Mouse (Mus musculus): Measurements from ENCODE around the gene Pfas. TPM values are rescaled to one million over a fixed set of nuclear protein-coding genes. Genes with fewer than 3 reads are reported as not detected.

Gene Pfas
- polyA plus RNA-seq (2015; fragmentation: Nextera tagmentation; extraction: Ambion mirVana), result 29.7 and 32.1 TPM in 2 replicates

- Histone ChIP-seq H3K27ac (peak within 1 kb of the TSS; percentile 59; the same call in 1 of the 2 replicates), H3K4me1 (replicated peaks) (peaks cover 9% of the 10 kb centered on the region), H3K4me3 (replicated peaks) (peak within 1 kb of the TSS; percentile 73), H3K36me3 (0 out of 2 replicates have a peak, but pooled peaks cover 1% of the 10 kb centered on the region), H3K9me3 (no peaks in the 10 kb centered on the region), H3K9ac (peak within 1 kb of the TSS; percentile 69), H3K27me3 (replicated peaks) (no peaks in the 10 kb centered on the region), H3K4me2 (replicated peaks) (peak within 1 kb of the TSS; percentile 60)
- ATAC-seq, result peak; percentile 89
- 9% methylated on average over 38 of the region's 38 CpGs for WGBS
Observed at GRCm38 (mm10) chr11:69008182-69009121, at the start of gene Pfas. Gene Pfas, minus strand, starts transcription at chr11:69008460.

GRCm38 (mm10) chr11:69053848-69054247 is 45.6 kb upstream of the Pfas start:
- ATAC-seq, result no peak
- Histone ChIP-seq H3K36me3 (peaks cover 16% of the 10 kb centered on the region), H3K9ac (no peak overlapping the region), H3K4me3 (replicated peaks) (no peak overlapping the region), H3K4me2 (replicated peaks) (no peak overlapping the region), H3K9me3 (no peaks in the 10 kb centered on the region), H3K27ac (no peak overlapping the region), H3K27me3 (replicated peaks) (no peaks in the 10 kb centered on the region), H3K4me1 (replicated peaks) (peaks cover 9% of the 10 kb centered on the region; the same call in 1 of the 2 replicates)
- WGBS, result 69% methylated on average over 3 of the region's 3 CpGs

- Histone ChIP-seq H3K9ac (no peak overlapping the region), H3K4me3 (replicated peaks) (no peak overlapping the region), H3K27ac (no peak overlapping the region), H3K36me3 (peaks cover 24% of the 10 kb centered on the region), H3K27me3 (replicated peaks) (no peaks in the 10 kb centered on the region), H3K9me3 (no peaks in the 10 kb centered on the region), H3K4me2 (replicated peaks) (no peak overlapping the region), H3K4me1 (replicated peaks) (peaks cover 10% of the 10 kb centered on the region; the same call in 1 of the 2 replicates)
- 86% methylated on average over 2 of the region's 2 CpGs for WGBS
- no peak for ATAC-seq
Observed at GRCm38 (mm10) chr11:69052824-69053421, 44.7 kb upstream of the Pfas start.

GRCm38 (mm10) chr11:69051771-69052170 is 43.5 kb upstream of the Pfas start:
- Histone ChIP-seq H3K27me3 (replicated peaks) (no peaks in the 10 kb centered on the region), H3K27ac (no peak overlapping the region), H3K9me3 (no peaks in the 10 kb centered on the region), H3K4me1 (replicated peaks) (peaks cover 20% of the 10 kb centered on the region), H3K4me3 (replicated peaks) (no peak overlapping the region), H3K9ac (no peak overlapping the region), H3K4me2 (replicated peaks) (no peak overlapping the region), H3K36me3 (peaks cover 24% of the 10 kb centered on the region)
- WGBS, result 88% methylated on average over 4 of the region's 4 CpGs
- ATAC-seq, result no peak

- WGBS, result 89% methylated on average over 8 of the region's 8 CpGs
- Histone ChIP-seq H3K4me3 (replicated peaks) (no peak overlapping the region), H3K4me1 (replicated peaks) (peaks cover 23% of the 10 kb centered on the region), H3K27me3 (replicated peaks) (no peaks in the 10 kb centered on the region), H3K9me3 (no peaks in the 10 kb centered on the region), H3K36me3 (peaks cover 24% of the 10 kb centered on the region), H3K4me2 (replicated peaks) (no peak overlapping the region), H3K27ac (no peak overlapping the region), H3K9ac (no peak overlapping the region)
- ATAC-seq, result no peak
Observed at GRCm38 (mm10) chr11:69050748-69051147, 42.5 kb upstream of the Pfas start.

- no peak overlapping the region for H3K4me2 ChIP-seq (replicated peaks)
- no peaks in the 10 kb centered on the region for H3K27me3 ChIP-seq (replicated peaks)
- 94% methylated on average over 14 of the region's 14 CpGs for WGBS
- no peaks in the 10 kb centered on the region for H3K9me3 ChIP-seq
- peaks cover 24% of the 10 kb centered on the region for H3K36me3 ChIP-seq
- H3K4me3 ChIP-seq (replicated peaks), result no peak overlapping the region
- no peak overlapping the region for H3K27ac ChIP-seq
- ATAC-seq, result no peak
- H3K9ac ChIP-seq, result no peak overlapping the region
- H3K4me1 ChIP-seq (replicated peaks), result peaks cover 23% of the 10 kb centered on the region
Observed at GRCm38 (mm10) chr11:69048151-69048550, 39.9 kb upstream of the Pfas start.

GRCm38 (mm10) chr11:69047592-69047991 is 39.3 kb upstream of the Pfas start:
- peak overlapping the region; percentile 29; the same call in 1 of the 2 replicates for H3K9ac ChIP-seq
- no peak overlapping the region; the same call in 1 of the 2 replicates for H3K4me3 ChIP-seq (replicated peaks)
- no peaks in the 10 kb centered on the region for H3K9me3 ChIP-seq
- WGBS, result 79% methylated on average over 12 of the region's 12 CpGs
- H3K4me2 ChIP-seq (replicated peaks), result peak overlapping the region; percentile 77
- peaks cover 24% of the 10 kb centered on the region for H3K36me3 ChIP-seq
- ATAC-seq, result no peak
- H3K4me1 ChIP-seq (replicated peaks), result peaks cover 23% of the 10 kb centered on the region
- no peaks in the 10 kb centered on the region for H3K27me3 ChIP-seq (replicated peaks)
- no peak overlapping the region for H3K27ac ChIP-seq

GRCm38 (mm10) chr11:69046395-69046774 is 38.1 kb upstream of the Pfas start:
- no peak for ATAC-seq
- 5% methylated on average over 9 of the region's 9 CpGs for WGBS
- H3K9me3 ChIP-seq, result no peaks in the 10 kb centered on the region

GRCm38 (mm10) chr11:69045531-69046394 is 37.5 kb upstream of the Pfas start, which contains the start of gene Aurkb:
Gene Aurkb, plus strand, starts transcription at chr11:69045647.
- Histone ChIP-seq H3K27ac (peak within 1 kb of the TSS; percentile 96), H3K9ac (peak within 1 kb of the TSS; percentile 73), H3K4me3 (replicated peaks) (peak within 1 kb of the TSS; percentile 72), H3K4me2 (replicated peaks) (peak within 1 kb of the TSS; percentile 77), H3K9me3 (no peaks in the 10 kb centered on the region), H3K27me3 (replicated peaks) (no peaks in the 10 kb centered on the region), H3K36me3 (peaks cover 19% of the 10 kb centered on the region), H3K4me1 (replicated peaks) (peaks cover 23% of the 10 kb centered on the region)
- ATAC-seq, result peak; percentile 85
- under 1% methylated on average over 54 of the region's 54 CpGs for WGBS

More at GRCm38 (mm10) chr11:69046395-69046774, 38.1 kb upstream of the Pfas start:
- Histone ChIP-seq H3K9ac (peak overlapping the region; percentile 73), H3K36me3 (peaks cover 24% of the 10 kb centered on the region), H3K27ac (no peak overlapping the region), H3K4me3 (replicated peaks) (peak overlapping the region; percentile 72), H3K4me2 (replicated peaks) (peak overlapping the region; percentile 77), H3K4me1 (replicated peaks) (peaks cover 23% of the 10 kb centered on the region), H3K27me3 (replicated peaks) (no peaks in the 10 kb centered on the region)

GRCm38 (mm10) chr11:69038173-69038572 is 29.9 kb upstream of the Pfas start:
- Histone ChIP-seq H3K27ac (no peak overlapping the region), H3K9ac (no peak overlapping the region), H3K9me3 (no peaks in the 10 kb centered on the region), H3K4me1 (replicated peaks) (peaks cover 11% of the 10 kb centered on the region), H3K4me3 (replicated peaks) (no peak overlapping the region), H3K36me3 (peaks cover 21% of the 10 kb centered on the region), H3K27me3 (replicated peaks) (no peaks in the 10 kb centered on the region), H3K4me2 (replicated peaks) (no peak overlapping the region)
- 75% methylated on average over 5 of the region's 5 CpGs for WGBS
- no peak for ATAC-seq

- ATAC-seq, result peak; percentile 57
- 1% methylated on average over 34 of the region's 34 CpGs for WGBS
- Histone ChIP-seq H3K4me1 (replicated peaks) (peaks cover 11% of the 10 kb centered on the region), H3K4me3 (replicated peaks) (peak overlapping the region; percentile 68), H3K27me3 (replicated peaks) (no peaks in the 10 kb centered on the region), H3K9me3 (no peaks in the 10 kb centered on the region), H3K36me3 (peaks cover 24% of the 10 kb centered on the region), H3K9ac (peak overlapping the region; percentile 68), H3K4me2 (replicated peaks) (peak overlapping the region; percentile 62), H3K27ac (peak overlapping the region; percentile 84)
Observed at GRCm38 (mm10) chr11:69037231-69038061, 29.2 kb upstream of the Pfas start.
